In the genomic region with DNA sequence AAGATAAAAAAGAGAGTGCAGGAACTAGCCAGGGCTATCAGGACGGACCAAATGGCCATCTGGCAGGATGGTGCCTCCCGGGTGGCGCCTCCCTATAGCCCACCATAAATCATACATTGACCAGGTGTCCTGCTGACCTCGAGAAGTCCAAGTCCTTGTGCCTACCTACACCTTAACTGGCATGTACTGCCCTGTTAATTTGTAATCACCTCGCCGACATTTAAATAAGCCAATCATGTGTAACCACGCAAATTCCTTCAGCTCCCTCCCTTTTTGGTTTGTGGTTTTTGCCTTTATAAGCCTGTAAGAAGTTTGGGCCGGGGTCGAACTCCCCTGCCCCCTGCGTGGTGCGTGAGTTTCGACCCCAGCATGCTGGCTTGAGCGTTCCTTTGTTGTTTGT, we compare ENCODE assay signal across 8 mouse cellular contexts.
A peak's percentile ranks its signal among the peaks of the same experiment; 100 is the strongest.
DNase-seq lines count a peak whose midpoint lies in the region; TF ChIP-seq lines count a peak whose summit lies in the region.
"Not testable (repeated sequence)": the region's sequence is repeated elsewhere in the genome, so short reads cannot be mapped to it uniquely, and the experiment has no call there.

No protein-coding gene starts in this region.

- peak; percentile 59 for DNase-seq in kidney, adult 11 months
- DNase-seq in kidney, adult 18-20 months = peak; percentile 34
- DNase-seq in kidney, adult 2 months = peak; percentile 74
- DNase-seq in kidney, adult 8-10 months = peak; percentile 40 to 52
- DNase-seq in kidney, adult 9 months = peak; percentile 69
- peak; percentile 33 for DNase-seq in kidney, postnatal 14 days
- DNase-seq in kidney, postnatal 25 days = peak; percentile 24 to 45
- DNase-seq in kidney, postnatal 36 days = peak; percentile 36 to 52

- H3K27ac ChIP-seq in kidney, adult 2 months (ENCODE audit: insufficient read depth, low read depth, low read length) = 0 out of 2 replicates have a peak overlapping the region, but pooled peaks have one; percentile 11

- not testable (repeated sequence) for TF ChIP-seq POLR2A in kidney, adult 2 months (IDR thresholded peaks at IDR 0.05; ENCODE audit: low read depth, low read length)

- H3K27me3 ChIP-seq in kidney, adult 2 months (replicated peaks; ENCODE audit: control insufficient read depth, insufficient read depth, low read length) = not testable (repeated sequence)

- TF ChIP-seq CTCF in kidney, adult 2 months (conservative IDR thresholded peaks at IDR 0.05; ENCODE audit: insufficient read depth, insufficient read length, low read depth, low read length) = not testable (repeated sequence)

- WGBS in kidney, adult 2 months = 36% methylated on average over 13 of the region's 13 CpGs

- H3K4me3 ChIP-seq in kidney, adult 2 months (ENCODE audit: insufficient read depth, low read depth, low read length) = not testable (repeated sequence)

- not testable (repeated sequence) for H3K4me1 ChIP-seq in kidney, adult 2 months (ENCODE audit: control insufficient read depth, insufficient read depth, low read length)

- H3K36me3 ChIP-seq in kidney, adult 2 months (ENCODE audit: control insufficient read depth, insufficient read depth, low read length) = not testable (repeated sequence)
